ENCODE assay signal across 9 mouse cellular contexts in genomic region chr3:126692797-126693196, GRCm38 (mm10).
DNase-seq lines count a peak whose midpoint lies in the region; ATAC-seq lines count a peak whose summit lies in the region.
"Had no signal": no experiment of that assay in that cellular context is flagged by ENCODE, and none has a peak within 500 bp of the region (broad histone marks: within the 10 kb centered on the region; RNA-seq: fewer than 3 reads in every experiment).

No protein-coding gene starts in this region.

- no peak for DNase-seq in forebrain, embryonic 14.5 days (ENCODE audit: low spot score)
- no peak for DNase-seq in liver, embryonic 11.5 days (ENCODE audit: low spot score)
- DNase-seq in lung, postnatal 14 days: peak; percentile 19
- DNase-seq in left cerebral cortex, postnatal 14 days (ENCODE audit: low spot score in 2 of 2): no peak
- no peak for DNase-seq in spleen, postnatal 14 days (ENCODE audit: low spot score in 2 of 2)
- DNase-seq: thymus, adult 18-20 months had no signal

- peaks cover 16% of the 10 kb centered on the region for H3K4me1 ChIP-seq in forebrain, embryonic 15.5 days
- peaks cover 8% of the 10 kb centered on the region; the same call in 1 of the 2 replicates for H3K4me1 ChIP-seq in forebrain, embryonic 14.5 days (ENCODE audit: control insufficient read depth, insufficient read depth, low read length)
- H3K4me1 ChIP-seq in liver, embryonic 11.5 days (replicated peaks; ENCODE audit: control insufficient read depth, insufficient read depth, low read length): peaks cover 5% of the 10 kb centered on the region; the same call in 1 of the 2 replicates
- no peaks in the 10 kb centered on the region for H3K4me1 ChIP-seq in liver, embryonic 12.5 days
- peaks cover 37% of the 10 kb centered on the region for H3K4me1 ChIP-seq in heart, embryonic 16.5 days (ENCODE audit: control insufficient read depth, insufficient read depth, low read length)

- 84% methylated on average over 8 of the region's 8 CpGs for WGBS in forebrain, embryonic 15.5 days
- WGBS in forebrain, embryonic 14.5 days: 87% methylated on average over 8 of the region's 8 CpGs
- 81% methylated on average over 8 of the region's 8 CpGs for WGBS in liver, embryonic 11.5 days
- 70% methylated on average over 8 of the region's 8 CpGs for WGBS in liver, embryonic 12.5 days (ENCODE audit: insufficient replicate concordance)
- 64% methylated on average over 8 of the region's 8 CpGs for WGBS in heart, embryonic 16.5 days

- intact Hi-C loops in left cerebral cortex, postnatal 14 days (cut with DNase I): no loop called here

- H3K9ac ChIP-seq in forebrain, embryonic 15.5 days (replicated peaks): no peak overlapping the region
- no peak overlapping the region for H3K9ac ChIP-seq in forebrain, embryonic 14.5 days (ENCODE audit: low read length)
- no peak overlapping the region for H3K9ac ChIP-seq in liver, embryonic 11.5 days (ENCODE audit: low read depth, low read length)
- no peak overlapping the region for H3K9ac ChIP-seq in liver, embryonic 12.5 days
- H3K9ac ChIP-seq in heart, embryonic 16.5 days (ENCODE audit: low read length): peak overlapping the region; percentile 62

- no peaks in the 10 kb centered on the region for H3K9me3 ChIP-seq in forebrain, embryonic 15.5 days
- H3K9me3 ChIP-seq in forebrain, embryonic 14.5 days (replicated peaks; ENCODE audit: control insufficient read depth, low read length): no peaks in the 10 kb centered on the region
- no peaks in the 10 kb centered on the region for H3K9me3 ChIP-seq in liver, embryonic 11.5 days (ENCODE audit: control insufficient read depth, low read length)
- no peaks in the 10 kb centered on the region for H3K9me3 ChIP-seq in liver, embryonic 12.5 days (replicated peaks)
- no peaks in the 10 kb centered on the region for H3K9me3 ChIP-seq in heart, embryonic 16.5 days (replicated peaks; ENCODE audit: control insufficient read depth, low read length)

- H3K27me3 ChIP-seq in forebrain, embryonic 15.5 days: no peaks in the 10 kb centered on the region
- no peaks in the 10 kb centered on the region for H3K27me3 ChIP-seq in forebrain, embryonic 14.5 days (replicated peaks; ENCODE audit: control insufficient read depth, insufficient read depth, low read length)
- H3K27me3 ChIP-seq in liver, embryonic 11.5 days (replicated peaks; ENCODE audit: control insufficient read depth, insufficient read depth, low read length): no peaks in the 10 kb centered on the region
- H3K27me3 ChIP-seq in liver, embryonic 12.5 days (replicated peaks): no peaks in the 10 kb centered on the region
- H3K27me3 ChIP-seq in heart, embryonic 16.5 days (ENCODE audit: control insufficient read depth, insufficient read depth, low read length): no peaks in the 10 kb centered on the region

- ATAC-seq in forebrain, embryonic 15.5 days (replicated peaks): no peak
- no peak for ATAC-seq in forebrain, embryonic 14.5 days
- ATAC-seq in liver, embryonic 11.5 days (replicated peaks; ENCODE audit: low FRiP score): 0 out of 2 replicates have a peak, but pooled peaks have one; percentile 5
- no peak for ATAC-seq in liver, embryonic 12.5 days
- ATAC-seq in heart, embryonic 16.5 days (replicated peaks; ENCODE audit: extremely low read depth, insufficient read depth, low FRiP score): 0 out of 2 replicates have a peak, but pooled peaks have one; percentile 33

- H3K27ac ChIP-seq in forebrain, embryonic 15.5 days (replicated peaks): peak overlapping the region; percentile 46; the same call in 1 of the 2 replicates
- H3K27ac ChIP-seq in forebrain, embryonic 14.5 days (ENCODE audit: low read depth, low read length): no peak overlapping the region
- no peak overlapping the region for H3K27ac ChIP-seq in liver, embryonic 11.5 days (ENCODE audit: low read depth, low read length)
- H3K27ac ChIP-seq in liver, embryonic 12.5 days: no peak overlapping the region
- H3K27ac ChIP-seq in heart, embryonic 16.5 days (ENCODE audit: low read length): peak overlapping the region; percentile 86

- H3K36me3 ChIP-seq in forebrain, embryonic 15.5 days: no peaks in the 10 kb centered on the region
- no peaks in the 10 kb centered on the region for H3K36me3 ChIP-seq in forebrain, embryonic 14.5 days (ENCODE audit: control insufficient read depth, insufficient read depth, low read length)
- H3K36me3 ChIP-seq in liver, embryonic 11.5 days (ENCODE audit: control insufficient read depth, insufficient read depth, low read length): no peaks in the 10 kb centered on the region
- H3K36me3 ChIP-seq in liver, embryonic 12.5 days: no peaks in the 10 kb centered on the region
- no peaks in the 10 kb centered on the region for H3K36me3 ChIP-seq in heart, embryonic 16.5 days (ENCODE audit: control insufficient read depth, insufficient read depth)

- no peak overlapping the region for H3K4me3 ChIP-seq in forebrain, embryonic 15.5 days
- no peak overlapping the region for H3K4me3 ChIP-seq in forebrain, embryonic 14.5 days (ENCODE audit: low read depth, low read length)
- H3K4me3 ChIP-seq in liver, embryonic 11.5 days (ENCODE audit: low read depth, low read length): no peak overlapping the region
- no peak overlapping the region for H3K4me3 ChIP-seq in liver, embryonic 12.5 days
- H3K4me3 ChIP-seq in heart, embryonic 16.5 days (ENCODE audit: low read length): peak overlapping the region; percentile 34; the same call in 1 of the 2 replicates

- no peak overlapping the region for H3K4me2 ChIP-seq in forebrain, embryonic 15.5 days (replicated peaks)
- no peak overlapping the region for H3K4me2 ChIP-seq in forebrain, embryonic 14.5 days (ENCODE audit: low read length)
- no peak overlapping the region for H3K4me2 ChIP-seq in liver, embryonic 11.5 days
- H3K4me2 ChIP-seq in liver, embryonic 12.5 days: no peak overlapping the region
- H3K4me2 ChIP-seq in heart, embryonic 16.5 days (ENCODE audit: low read depth, low read length): peak overlapping the region; percentile 63

Comparison
In these comparisons a context has a peak if more than half of its experiments do, and no peak if none do; other contexts are left out.
1. ATAC-seq: peak in liver, embryonic 11.5 days (single experiment) and heart, embryonic 16.5 days (single experiment); none in forebrain, embryonic 15.5 days (single experiment), forebrain, embryonic 14.5 days (single experiment) and liver, embryonic 12.5 days (single experiment).
2. H3K27ac ChIP-seq: peak in forebrain, embryonic 15.5 days (single experiment) and heart, embryonic 16.5 days (single experiment); none in forebrain, embryonic 14.5 days (single experiment), liver, embryonic 11.5 days (single experiment) and liver, embryonic 12.5 days (single experiment).